Mouse (Mus musculus) liver, embryonic 14.5 days (tissue): ENCODE measurements around the gene Psg27. TPM values are rescaled to one million over a fixed set of nuclear protein-coding genes. Genes with fewer than 3 reads are reported as not detected.
"Not testable (repeated sequence)": the region's sequence is repeated elsewhere in the genome, so short reads cannot be mapped to it uniquely, and the experiment has no call there.

ENCODE experiments used
- ATAC-seq: fragments of 200-750 bp; cut with Nextera tagmentation; 2 replicates; pipeline ENCODE4 v1.8.0; 2017; ENCODE audit warnings: moderate number of reproducible peaks, mild to moderate bottlenecking, moderate library complexity; ENCODE audit not compliant: insufficient read depth
- DNase-seq, 3 experiments: peaks; one replicate each; pipeline ENCODE4 v3.0.0-alpha.2; 2012 to 2013; ENCODE audit warnings: low read depth in 3 of 3, low spot score in 3 of 3
- H3K27ac ChIP-seq: fragments of 300-500 bp; sonication (generic); 2 replicates; pipeline ENCODE4 v1.5.1; 2014; ENCODE audit warnings: moderate library complexity, mild to moderate bottlenecking, control low read depth, inconsistent platforms
- H3K27me3 ChIP-seq: fragments of 300-500 bp; sonication (generic); 2 replicates; pipeline ENCODE4 v1.6.1; 2014; ENCODE audit warnings: mild to moderate bottlenecking, low read length, moderate library complexity; ENCODE audit not compliant: control insufficient read depth, insufficient read depth
- H3K36me3 ChIP-seq: fragments of 300-500 bp; sonication (generic); replicated peaks from 2 replicates; pipeline ENCODE4 v1.6.1; 2014; ENCODE audit warnings: low read depth; ENCODE audit not compliant: control insufficient read depth, insufficient read depth
- H3K4me1 ChIP-seq, 2 experiments: fragments of 200-500 bp in 1 of 2; fragments of 300-500 bp in 1 of 2; sonication (generic) in 1 of 2; replicated peaks; 2 replicates each; pipeline ENCODE4 v1.6.1; 2012 to 2014; ENCODE audit warnings: antibody characterized with exemption in 1 of 2, inconsistent platforms in 1 of 2, low read length in 1 of 2; ENCODE audit not compliant: control insufficient read depth in 2 of 2, insufficient read depth in 2 of 2
- H3K4me2 ChIP-seq: fragments of 300-500 bp; sonication (generic); 2 replicates; pipeline ENCODE4 v1.6.1; 2014; ENCODE audit warnings: low read depth, mild to moderate bottlenecking, control low read depth, moderate library complexity
- H3K4me3 ChIP-seq, 2 experiments: fragments of 200-500 bp in 1 of 2; fragments of 300-500 bp in 1 of 2; sonication (generic) in 1 of 2; 2 replicates each; pipeline ENCODE4 v1.5.1; 2012 to 2014; ENCODE audit warnings: low read depth in 2 of 2, low read length in 2 of 2, mild to moderate bottlenecking in 2 of 2, control low read depth in 1 of 2, inconsistent platforms in 1 of 2, moderate library complexity in 1 of 2; ENCODE audit not compliant: insufficient read depth in 1 of 2
- H3K9ac ChIP-seq: fragments of 300-500 bp; sonication (generic); replicated peaks from 2 replicates; pipeline ENCODE4 v1.6.1; 2014; ENCODE audit warnings: mild to moderate bottlenecking, control low read depth, moderate library complexity
- H3K9me3 ChIP-seq: fragments of 300-500 bp; sonication (generic); 2 replicates; pipeline ENCODE4 v1.6.1; 2016; ENCODE audit warnings: low read length, mixed read lengths; ENCODE audit not compliant: control insufficient read depth
- CTCF ChIP-seq: IDR thresholded peaks from 2 replicates; pipeline ENCODE4 v1.5.1; 2016; ENCODE audit warnings: antibody characterized with exemption, low read depth, control low read depth
- EP300 ChIP-seq: IDR thresholded peaks from 2 replicates; pipeline ENCODE4 v1.6.1; 2016; ENCODE audit warnings: antibody characterized with exemption, low read depth
- WGBS: fragments of 180-500 bp; shearing (Covaris S2); extraction: QIAGEN DNeasy Blood & Tissue Kit; methylation state at CpG from one replicate; pipeline ENCODE4 v1.1.7; 2014; ENCODE audit not compliant: insufficient replicate concordance; 5-methylcytosine and 5-hydroxymethylcytosine counted together
- polyA plus RNA-seq, 2 experiments: library from polyadenylated mRNA; depleted of rRNA in 1 of 2; stranded (reverse) in 1 of 2; unstranded in 1 of 2; fragments of >200 nt; fragmentation: Nextera tagmentation in 1 of 2; extraction: Ambion mirVana in 1 of 2; gene quantifications; 2 replicates each; pipeline versions ENCODE4 v1.2.1 to v1.2.3; 2012 to 2014

Gene Psg27
- not detected in 2 replicates for polyA plus RNA-seq (2012; rRNA removed)
- polyA plus RNA-seq (2014; fragmentation: Nextera tagmentation; extraction: Ambion mirVana): not detected in 2 replicates

DNA sequence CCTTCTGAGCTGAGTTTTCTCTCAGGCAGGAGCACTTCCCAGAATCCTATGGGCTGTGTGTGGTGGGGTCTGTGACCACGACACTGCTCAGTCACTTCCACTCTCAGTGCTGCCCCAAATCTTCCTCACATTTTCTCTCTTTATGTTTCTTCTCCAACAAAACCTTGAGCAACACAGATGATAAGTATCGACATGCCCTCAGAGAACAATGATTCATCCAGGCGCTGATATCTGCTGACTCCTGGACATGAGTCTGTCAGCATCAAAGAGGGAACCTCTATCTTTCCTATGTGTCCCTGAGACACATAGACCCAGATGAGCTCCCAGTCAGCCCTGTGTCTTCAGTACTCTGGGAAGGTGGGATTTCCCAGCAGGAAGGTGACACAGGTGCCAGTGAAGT is at the start of gene Psg27:
Psg27 (minus strand) TSS at position 101 of the 400 bp plus-strand sequence.
- Histone ChIP-seq H3K27ac (no peak within 1 kb of the TSS), H3K9ac (no peak within 1 kb of the TSS), H3K36me3 (no peaks in the 10 kb centered on the region), H3K4me1 (no peaks in the 10 kb centered on the region), H3K27me3 (no peaks in the 10 kb centered on the region), H3K4me3 (no peak within 1 kb of the TSS), H3K9me3 (no peaks in the 10 kb centered on the region), H3K4me2 (no peak within 1 kb of the TSS)
- DNase-seq (no peak), ATAC-seq (no peak)
- TF ChIP-seq EP300 (no peak), CTCF (no peak)
- WGBS: 75% methylated on average over 3 of the region's 3 CpGs

DNA sequence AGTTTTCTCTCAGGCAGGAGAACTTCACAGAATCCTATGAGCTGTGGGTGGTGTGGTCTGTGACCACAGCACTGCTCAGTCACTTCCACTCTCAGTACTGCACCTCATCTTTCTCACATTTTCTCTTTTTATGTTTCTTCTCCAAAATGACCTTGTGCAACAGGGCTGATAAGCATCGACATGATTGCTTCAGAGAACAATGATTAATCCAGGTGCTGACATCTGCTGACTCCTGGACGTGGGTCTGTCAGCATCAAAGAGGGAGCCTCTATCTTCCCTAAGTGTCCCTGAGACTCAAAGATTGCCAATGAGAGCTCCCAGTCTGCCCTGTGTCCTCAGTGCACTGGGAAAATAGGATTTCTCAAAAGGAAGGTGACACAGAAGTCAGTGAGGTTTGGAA is 49.3 kb upstream of the Psg27 start, which contains the start of gene Psg23:
Psg23 (minus strand) TSS at position 101 of the 400 bp plus-strand sequence.
- H3K4me1 ChIP-seq, H3K4me2 ChIP-seq, H3K27me3 ChIP-seq, H3K9ac ChIP-seq, H3K4me3 ChIP-seq, ATAC-seq, H3K9me3 ChIP-seq, H3K36me3 ChIP-seq, H3K27ac ChIP-seq, DNase-seq: not testable (repeated sequence)
- WGBS: 17% methylated on average over 1 of the region's 2 CpGs

DNA sequence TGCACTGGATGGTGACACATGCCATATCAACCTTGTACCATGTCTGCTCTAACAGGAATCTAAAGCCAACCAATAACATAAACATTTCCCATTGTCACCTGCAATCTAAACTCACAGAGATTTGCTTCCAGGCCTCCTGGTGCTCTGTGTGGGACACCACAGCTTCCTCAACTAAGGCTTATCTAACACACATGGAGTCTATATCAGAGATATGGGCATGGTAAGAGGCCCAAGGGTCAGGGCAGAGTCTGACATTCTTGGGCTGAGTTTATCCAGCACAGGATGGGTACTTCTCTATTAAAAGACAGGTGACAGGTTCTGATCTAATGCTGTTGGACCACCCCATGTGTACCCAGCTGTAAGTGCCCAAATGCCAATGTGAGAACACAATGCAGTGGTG is 7.3 kb downstream of the Psg27 start:
- Histone ChIP-seq H3K27ac (no peak overlapping the region), H3K4me2 (no peak overlapping the region), H3K9ac (no peak overlapping the region), H3K4me1 (no peaks in the 10 kb centered on the region), H3K4me3 (no peak overlapping the region), H3K27me3 (no peaks in the 10 kb centered on the region), H3K9me3 (no peaks in the 10 kb centered on the region), H3K36me3 (no peaks in the 10 kb centered on the region)
- TF ChIP-seq EP300: no peak
- TF ChIP-seq CTCF: no peak
- ATAC-seq (no peak), DNase-seq (no peak)

DNA sequence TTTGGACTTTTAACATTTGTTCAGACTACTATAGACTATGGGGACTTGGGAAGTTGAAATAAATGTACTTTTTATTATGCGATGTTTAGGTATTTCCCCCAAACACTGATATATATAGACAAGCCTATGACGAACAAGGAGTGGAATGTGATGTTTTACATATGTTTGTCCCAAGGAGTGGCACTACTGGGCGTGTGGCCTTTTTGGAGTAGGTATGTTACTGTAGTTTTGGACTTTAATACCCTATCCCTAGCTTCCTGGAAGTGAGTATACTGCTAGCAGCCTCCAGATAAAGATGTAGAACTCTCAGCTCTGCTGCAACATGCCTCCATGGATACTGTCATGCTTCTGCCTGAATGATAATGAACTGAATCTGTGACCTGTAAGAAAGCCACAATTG is 11.4 kb downstream of the Psg27 start:
- not testable (repeated sequence) for ATAC-seq, H3K36me3 ChIP-seq, H3K27ac ChIP-seq, H3K4me3 ChIP-seq, H3K27me3 ChIP-seq, H3K4me2 ChIP-seq, H3K9me3 ChIP-seq, H3K9ac ChIP-seq, DNase-seq, H3K4me1 ChIP-seq
- 52% methylated on average over 3 of the region's 3 CpGs for WGBS

DNA sequence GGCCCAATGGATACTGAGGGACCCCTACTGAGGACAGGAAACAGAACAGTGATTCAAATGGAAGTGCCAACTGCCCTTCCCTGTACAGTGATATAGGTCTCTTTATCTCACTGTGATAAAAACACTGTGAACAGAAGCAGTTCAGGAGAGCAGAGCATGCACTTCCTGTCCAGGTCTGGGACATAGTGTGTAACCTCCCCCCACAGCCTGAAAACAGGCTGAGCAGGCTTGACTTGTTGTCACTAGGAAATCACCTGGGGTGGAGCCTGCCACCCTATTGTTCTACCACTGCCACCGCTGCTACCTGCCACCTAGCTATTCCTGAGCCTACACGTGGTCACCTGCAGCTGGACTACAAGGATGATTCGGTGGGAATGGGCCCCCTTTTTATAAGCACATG is 33.7 kb downstream of the Psg27 start:
- DNase-seq (no peak), ATAC-seq (no peak)
- H3K9ac ChIP-seq: no peak overlapping the region
- no peak overlapping the region for H3K4me2 ChIP-seq
- H3K9me3 ChIP-seq: no peaks in the 10 kb centered on the region
- no peak overlapping the region for H3K27ac ChIP-seq
- no peak overlapping the region for H3K4me3 ChIP-seq
- no peaks in the 10 kb centered on the region for H3K4me1 ChIP-seq
- TF ChIP-seq EP300: no peak
- 31% methylated on average over 3 of the region's 3 CpGs for WGBS
- no peaks in the 10 kb centered on the region for H3K36me3 ChIP-seq
- H3K27me3 ChIP-seq: no peaks in the 10 kb centered on the region

DNA sequence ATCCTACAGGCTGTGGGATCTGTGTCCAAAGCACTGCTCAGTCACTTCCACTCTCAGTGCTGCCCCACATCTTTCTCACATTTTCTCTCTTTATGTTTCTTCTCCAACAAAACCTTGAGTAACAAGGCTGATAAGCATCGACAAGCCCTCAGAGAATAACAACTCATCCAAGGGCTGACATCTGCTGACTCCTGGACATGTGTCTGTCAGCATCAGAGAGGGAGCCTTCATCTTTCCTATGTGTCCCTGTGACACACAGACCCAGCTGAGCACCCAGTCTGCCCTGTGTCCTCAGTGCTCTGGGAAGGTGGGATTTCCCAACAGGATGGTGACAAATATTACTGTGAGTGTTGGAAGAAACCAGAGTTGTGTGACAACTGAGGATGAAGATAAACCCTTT is 34.9 kb downstream of the Psg27 start, which contains the start of gene Psg25:
Psg25 (minus strand) TSS at position 101 of the 400 bp plus-strand sequence.
- ATAC-seq: no peak
- Histone ChIP-seq H3K36me3 (no peaks in the 10 kb centered on the region), H3K9me3 (no peaks in the 10 kb centered on the region), H3K27ac (no peak within 1 kb of the TSS), H3K4me3 (no peak within 1 kb of the TSS), H3K4me2 (no peak within 1 kb of the TSS), H3K9ac (no peak within 1 kb of the TSS), H3K27me3 (no peaks in the 10 kb centered on the region), H3K4me1 (no peaks in the 10 kb centered on the region)
- no peak for DNase-seq
- WGBS: 83% methylated on average over 1 of the region's 1 CpGs
- TF ChIP-seq EP300 (no peak), CTCF (no peak)
